ENCODE assay signal across 9 mouse cellular contexts in the genomic region with DNA sequence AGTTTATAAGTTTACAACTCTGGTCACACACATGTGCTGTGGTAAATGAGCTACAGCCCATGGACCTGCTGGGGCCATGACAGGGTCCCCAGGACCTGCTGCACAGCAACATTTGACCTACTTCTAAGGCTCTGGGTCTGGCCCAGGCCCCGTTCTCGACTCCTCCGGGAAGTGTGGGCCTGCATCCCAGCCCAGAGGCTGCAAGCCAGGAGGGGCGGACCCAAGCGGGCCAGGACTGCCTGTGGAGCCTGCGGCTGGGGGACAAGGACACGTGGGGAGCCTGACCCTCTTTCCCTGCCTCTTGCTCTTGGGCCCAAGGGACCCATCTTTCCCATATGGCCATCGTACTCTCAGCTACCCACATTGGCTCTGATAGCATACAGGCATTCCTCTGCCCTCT. TPM values are rescaled to one million over a fixed set of nuclear protein-coding genes. Genes with fewer than 3 reads are reported as not detected.
DNase-seq lines count a peak whose midpoint lies in the region.
"Had no signal": no experiment of that assay in that cellular context is flagged by ENCODE, and none has a peak within 500 bp of the region (broad histone marks: within the 10 kb centered on the region; RNA-seq: fewer than 3 reads in every experiment).

No protein-coding gene starts in this region.

- peak; percentile 32 to 36 for DNase-seq in urinary bladder, adult 18-20 months (ENCODE audit: low spot score in 2 of 2)
- DNase-seq in urinary bladder, postnatal 10 days (ENCODE audit: low spot score) = no peak
- DNase-seq in gastrocnemius, postnatal 25 days = peak; percentile 82
- peak; percentile 25 for DNase-seq in layer of hippocampus, adult 9-11 months
- DNase-seq in ovary, postnatal 10 days (ENCODE audit: low spot score) = peak; percentile 72
- no peak for DNase-seq in thymus, postnatal 4 days
- no peak for DNase-seq in spleen, postnatal 14 days (ENCODE audit: low spot score in 2 of 2)
- DNase-seq in embryo, embryonic 10.5 days (ENCODE audit: low spot score) = no peak

RNA-seq across cellular contexts. Expression of gene Pth1r, which starts 11.7 kb away (rescaled TPM):
- total RNA-seq in gastrocnemius, postnatal 25 days (2021) = 1 to 10 TPM; 1.3 to 2.4 TPM

RNA-seq across cellular contexts. Expression of gene Myl3, which starts 16.9 kb away (rescaled TPM):
- 100 to 1,000 TPM; 119 to 840 TPM for total RNA-seq in gastrocnemius, postnatal 25 days (2021)

RNA-seq across cellular contexts. Expression of gene Prss42, which starts 39.4 kb away (rescaled TPM):
- total RNA-seq in gastrocnemius, postnatal 25 days (2021) = not detected
- total RNA-seq: left cerebral cortex, adult 8-10 months had no signal

RNA-seq across cellular contexts. Expression of gene Prss44, which starts 55.2 kb away (rescaled TPM):
- not detected for total RNA-seq in gastrocnemius, postnatal 25 days (2021)
- total RNA-seq: left cerebral cortex, adult 8-10 months had no signal

Comparison
In these comparisons a context has a peak if more than half of its experiments do, and no peak if none do; other contexts are left out.
1. DNase-seq: peak in urinary bladder, adult 18-20 months (2 of 2), gastrocnemius, postnatal 25 days (single experiment), layer of hippocampus, adult 9-11 months (single experiment) and ovary, postnatal 10 days (single experiment); none in urinary bladder, postnatal 10 days (single experiment), thymus, postnatal 4 days (single experiment), spleen, postnatal 14 days (0 of 2) and embryo, embryonic 10.5 days (single experiment).